Mouse (Mus musculus): ENCODE data around the gene Cers3. TPM values are rescaled to one million over a fixed set of nuclear protein-coding genes. Genes with fewer than 3 reads are reported as not detected.

Cers3 gene
- under 1 TPM in 1 of 2 experiments, not detected in 1; 0.29 TPM for total RNA-seq (2023)

GRCm38 (mm10) chr7:66743377-66743781 is at the start of gene Cers3:
Gene Cers3, plus strand, starts transcription at chr7:66743504.

GRCm38 (mm10) chr7:66839463-66840007 is 96.2 kb downstream of the Cers3 start, which contains the start of gene Adamts17:
Gene Adamts17, plus strand, starts transcription at chr7:66839735.

Other genes starting within 250 kb of the Cers3 start
- gene Asb7, start 53.9 kb upstream of the Cers3 start, total RNA-seq (2023): 10 to 100 TPM; 49.6 to 53.2 TPM
- 10 to 100 TPM; 18.0 to 22.0 TPM for gene Lins1, start 53.6 kb upstream of the Cers3 start, total RNA-seq (2023)
- gene Adamts17, start 96.2 kb downstream of the Cers3 start, total RNA-seq (2023): under 1 TPM in 1 of 2 experiments, not detected in 1; 0.22 TPM

Measured in neutrophil, adult 59 days (primary cell).